Mouse (Mus musculus) lung, adult 2 months (tissue): Measurements from ENCODE around the gene Uox.

Source experiments
- CTCF ChIP-seq: fragments of 200-500 bp; IDR thresholded peaks from 2 replicates; pipeline ENCODE4 v1.5.1; 2011; ENCODE audit warnings: mild to moderate bottlenecking, low read length, control low read depth; ENCODE audit not compliant: insufficient read depth
- POLR2A ChIP-seq: fragments of 200-500 bp; IDR thresholded peaks from 2 replicates; pipeline ENCODE4 v1.6.1; 2011; ENCODE audit warnings: low read depth, mild to moderate bottlenecking, control low read depth, low read length, borderline replicate concordance; ENCODE audit errors: extremely low read depth

- TF ChIP-seq POLR2A (no peak), CTCF (no peak)
Measured at GRCm38 (mm10) chr3:146620101-146620500, 49.9 kb downstream of the Uox start.
